Mouse (Mus musculus) ES-Bruce4 (cell line): ENCODE results near the gene Ttll11.

Experiments
- CTCF ChIP-seq: IDR thresholded peaks from one replicate; pipeline ENCODE4 v1.8.1; 2011; ENCODE audit warnings: low read depth, low read length
- EP300 ChIP-seq: IDR thresholded peaks from 2 replicates; pipeline ENCODE4 v1.6.1; 2011; ENCODE audit warnings: low read depth, low read length; ENCODE audit not compliant: insufficient read depth
- POLR2A ChIP-seq: IDR thresholded peaks from one replicate; pipeline ENCODE4 v1.8.1; 2011; ENCODE audit warnings: low read length; ENCODE audit not compliant: insufficient read depth

- TF ChIP-seq CTCF (no peak), POLR2A (no peak), EP300 (no peak)
Observed at GRCm38 (mm10) chr2:35831904-35832581, 147.7 kb downstream of the Ttll11 start.
